ENCODE assay signal across 8 mouse cellular contexts in genomic region chr17:45567162-45567601, GRCm38 (mm10). TPM values are rescaled to one million over a fixed set of nuclear protein-coding genes. Genes with fewer than 3 reads are reported as not detected.
DNase-seq lines count a peak whose midpoint lies in the region; ATAC-seq and TF ChIP-seq lines count a peak whose summit lies in the region.

No protein-coding gene starts in this region.

- peak; percentile 37 to 46 for DNase-seq in cerebellum, postnatal 10 days
- no peak for DNase-seq in cerebellum, adult 11 months
- peak; percentile 56 for DNase-seq in lung, embryonic 14.5 days
- DNase-seq in lung, adult 18-20 months, result no peak
- peak; percentile 34 for DNase-seq in liver, postnatal 0 days
- no peak for DNase-seq in gastrocnemius, postnatal 25 days
- no peak for DNase-seq in kidney, postnatal 25 days

- H3K9ac ChIP-seq in lung, embryonic 14.5 days, result no peak overlapping the region
- H3K9ac ChIP-seq in embryonic facial prominence, embryonic 13.5 days, result 0 out of 2 replicates have a peak overlapping the region, but pooled peaks have one; percentile 27
- H3K9ac ChIP-seq in liver, postnatal 0 days (replicated peaks), result no peak overlapping the region

- H3K9me3 ChIP-seq in lung, embryonic 14.5 days (ENCODE audit: low read depth, low read length), result no peaks in the 10 kb centered on the region
- no peaks in the 10 kb centered on the region for H3K9me3 ChIP-seq in embryonic facial prominence, embryonic 13.5 days
- no peaks in the 10 kb centered on the region for H3K9me3 ChIP-seq in liver, postnatal 0 days (ENCODE audit: low read length)

- peaks cover 11% of the 10 kb centered on the region for H3K4me1 ChIP-seq in lung, embryonic 14.5 days (ENCODE audit: insufficient read depth)
- H3K4me1 ChIP-seq in embryonic facial prominence, embryonic 13.5 days, result peaks cover 52% of the 10 kb centered on the region
- H3K4me1 ChIP-seq in liver, postnatal 0 days (ENCODE audit: insufficient read depth), result peaks cover 27% of the 10 kb centered on the region

- WGBS in lung, embryonic 14.5 days, result 22% methylated on average over 4 of the region's 4 CpGs
- 31% methylated on average over 4 of the region's 4 CpGs for WGBS in embryonic facial prominence, embryonic 13.5 days
- WGBS in liver, postnatal 0 days (ENCODE audit: insufficient replicate concordance), result 64% methylated on average over 4 of the region's 4 CpGs

- TF ChIP-seq EP300 in liver, postnatal 0 days (IDR thresholded peaks at IDR 0.05; ENCODE audit: low read depth), result no peak

- peak overlapping the region; percentile 4; the same call in 1 of the 2 replicates for H3K4me3 ChIP-seq in lung, embryonic 14.5 days (ENCODE audit: low read depth, low read length)
- H3K4me3 ChIP-seq in embryonic facial prominence, embryonic 13.5 days, result no peak overlapping the region
- no peak overlapping the region for H3K4me3 ChIP-seq in liver, postnatal 0 days (ENCODE audit: low read depth, low read length)

- TF ChIP-seq CTCF in lung, embryonic 14.5 days (IDR thresholded peaks at IDR 0.05; ENCODE audit: low read depth), result peak; percentile 28; the same call in 1 of the 2 replicates
- no peak for TF ChIP-seq CTCF in liver, postnatal 0 days (IDR thresholded peaks at IDR 0.05; ENCODE audit: low read depth)

- no peaks in the 10 kb centered on the region for H3K27me3 ChIP-seq in lung, embryonic 14.5 days (ENCODE audit: insufficient read depth, low read length)
- no peaks in the 10 kb centered on the region for H3K27me3 ChIP-seq in embryonic facial prominence, embryonic 13.5 days
- H3K27me3 ChIP-seq in liver, postnatal 0 days (ENCODE audit: insufficient read depth, low read length), result no peaks in the 10 kb centered on the region

- H3K4me2 ChIP-seq in lung, embryonic 14.5 days, result no peak overlapping the region
- no peak overlapping the region for H3K4me2 ChIP-seq in embryonic facial prominence, embryonic 13.5 days
- no peak overlapping the region for H3K4me2 ChIP-seq in liver, postnatal 0 days (ENCODE audit: low read depth, low read length)

- no peak overlapping the region for H3K27ac ChIP-seq in lung, embryonic 14.5 days (ENCODE audit: low read depth)
- H3K27ac ChIP-seq in embryonic facial prominence, embryonic 13.5 days, result no peak overlapping the region
- peak overlapping the region; percentile 60 for H3K27ac ChIP-seq in liver, postnatal 0 days (ENCODE audit: low read depth)

- peak; percentile 16 for ATAC-seq in lung, embryonic 14.5 days (ENCODE audit: insufficient read depth)
- ATAC-seq in embryonic facial prominence, embryonic 13.5 days (ENCODE audit: insufficient number of reproducible peaks, insufficient read depth, low FRiP score, low TSS enrichment, low read depth), result no peak
- 0 out of 2 replicates have a peak, but pooled peaks have one; percentile 7 for ATAC-seq in liver, postnatal 0 days

- H3K36me3 ChIP-seq in lung, embryonic 14.5 days (ENCODE audit: insufficient read depth), result peaks cover 74% of the 10 kb centered on the region
- peaks cover 70% of the 10 kb centered on the region for H3K36me3 ChIP-seq in embryonic facial prominence, embryonic 13.5 days
- H3K36me3 ChIP-seq in liver, postnatal 0 days (replicated peaks; ENCODE audit: insufficient read depth, low read length), result peaks cover 64% of the 10 kb centered on the region

RNA-seq across cellular contexts. Expression of gene Slc35b2, which starts 3.5 kb away (rescaled TPM):
- polyA plus RNA-seq in lung, embryonic 14.5 days (2014; fragmentation: Nextera tagmentation; extraction: Ambion mirVana), result 130 and 137 TPM in 2 replicates
- polyA plus RNA-seq in embryonic facial prominence, embryonic 13.5 days (2015; fragmentation: Nextera tagmentation; extraction: Ambion mirVana), result 104 and 122 TPM in 2 replicates
- polyA plus RNA-seq in liver, postnatal 0 days (2015; fragmentation: Nextera tagmentation; extraction: Ambion mirVana), result 47.7 and 47.9 TPM in 2 replicates
- total RNA-seq in gastrocnemius, postnatal 25 days (2021), result 10 to 100 TPM; 17.5 to 21.5 TPM

RNA-seq across cellular contexts. Expression of gene Hsp90ab1, which starts 5.9 kb away (rescaled TPM):
- polyA plus RNA-seq in lung, embryonic 14.5 days (2014; fragmentation: Nextera tagmentation; extraction: Ambion mirVana), result 1,512 and 1,564 TPM in 2 replicates
- polyA plus RNA-seq in embryonic facial prominence, embryonic 13.5 days (2015; fragmentation: Nextera tagmentation; extraction: Ambion mirVana), result 1,480 and 1,606 TPM in 2 replicates
- 419 and 445 TPM in 2 replicates for polyA plus RNA-seq in liver, postnatal 0 days (2015; fragmentation: Nextera tagmentation; extraction: Ambion mirVana)
- total RNA-seq in gastrocnemius, postnatal 25 days (2021), result 100 to 1,000 TPM; 839 to 859 TPM

RNA-seq across cellular contexts. Expression of gene Nfkbie, which starts 11.7 kb away (rescaled TPM):
- 2.3 and 3.1 TPM in 2 replicates for polyA plus RNA-seq in lung, embryonic 14.5 days (2014; fragmentation: Nextera tagmentation; extraction: Ambion mirVana)
- 4.7 TPM in 2 replicates for polyA plus RNA-seq in embryonic facial prominence, embryonic 13.5 days (2015; fragmentation: Nextera tagmentation; extraction: Ambion mirVana)
- 2.8 and 3.0 TPM in 2 replicates for polyA plus RNA-seq in liver, postnatal 0 days (2015; fragmentation: Nextera tagmentation; extraction: Ambion mirVana)
- under 1 TPM; 0.48 to 0.69 TPM for total RNA-seq in gastrocnemius, postnatal 25 days (2021)

RNA-seq across cellular contexts. Expression of gene Tmem151b, which starts 17.7 kb away (rescaled TPM):
- polyA plus RNA-seq in lung, embryonic 14.5 days (2014; fragmentation: Nextera tagmentation; extraction: Ambion mirVana), result 1.1 and 1.6 TPM in 2 replicates
- polyA plus RNA-seq in embryonic facial prominence, embryonic 13.5 days (2015; fragmentation: Nextera tagmentation; extraction: Ambion mirVana), result 7.7 and 10.1 TPM in 2 replicates
- 0.13 and 0.19 TPM in 2 replicates for polyA plus RNA-seq in liver, postnatal 0 days (2015; fragmentation: Nextera tagmentation; extraction: Ambion mirVana)
- not detected for total RNA-seq in gastrocnemius, postnatal 25 days (2021)

RNA-seq across cellular contexts. Expression of gene Slc29a1, which starts 32.2 kb away (rescaled TPM):
- polyA plus RNA-seq in lung, embryonic 14.5 days (2014; fragmentation: Nextera tagmentation; extraction: Ambion mirVana), result 75.4 and 82.2 TPM in 2 replicates
- 69.8 and 77.4 TPM in 2 replicates for polyA plus RNA-seq in embryonic facial prominence, embryonic 13.5 days (2015; fragmentation: Nextera tagmentation; extraction: Ambion mirVana)
- 83.0 and 91.6 TPM in 2 replicates for polyA plus RNA-seq in liver, postnatal 0 days (2015; fragmentation: Nextera tagmentation; extraction: Ambion mirVana)
- 10 to 100 TPM; 41.4 to 42.2 TPM for total RNA-seq in gastrocnemius, postnatal 25 days (2021)

Comparison
In these comparisons a context has a peak if more than half of its experiments do, and no peak if none do; other contexts are left out.
1. DNase-seq: peak in cerebellum, postnatal 10 days (2 of 2), lung, embryonic 14.5 days (single experiment) and liver, postnatal 0 days (single experiment); none in cerebellum, adult 11 months (single experiment), lung, adult 18-20 months (0 of 2), gastrocnemius, postnatal 25 days (single experiment) and kidney, postnatal 25 days (0 of 2).